Mouse (Mus musculus) heart, embryonic 10.5 days (tissue): ENCODE data around the gene Pikfyve. TPM values are rescaled to one million over a fixed set of nuclear protein-coding genes. Genes with fewer than 3 reads are reported as not detected.
"Not testable (repeated sequence)": the region's sequence is repeated elsewhere in the genome, so short reads cannot be mapped to it uniquely, and the experiment has no call there.

Experiments used
- DNase-seq: peaks from one replicate; pipeline ENCODE4 v3.0.0-alpha.2; 2017; ENCODE audit warnings: low spot score
- H3K27ac ChIP-seq: fragments of 300-500 bp; sonication (generic); 2 replicates; pipeline ENCODE4 v1.5.1; 2016; ENCODE audit warnings: mild to moderate bottlenecking
- H3K27me3 ChIP-seq: fragments of 300-500 bp; sonication (generic); 2 replicates; pipeline ENCODE4 v1.6.1; 2016; ENCODE audit warnings: mild to moderate bottlenecking; ENCODE audit not compliant: poor library complexity, insufficient read depth, severe bottlenecking
- H3K36me3 ChIP-seq: fragments of 300-500 bp; sonication (generic); 2 replicates; pipeline ENCODE4 v1.6.1; 2016; ENCODE audit warnings: mild to moderate bottlenecking, moderate library complexity
- H3K4me1 ChIP-seq: fragments of 300-500 bp; sonication (generic); 2 replicates; pipeline ENCODE4 v1.6.1; 2016; ENCODE audit warnings: mild to moderate bottlenecking
- H3K4me3 ChIP-seq: fragments of 300-500 bp; sonication (generic); 2 replicates; pipeline ENCODE4 v1.5.1; 2016; ENCODE audit warnings: mild to moderate bottlenecking, moderate library complexity
- H3K9me3 ChIP-seq: fragments of 300-500 bp; sonication (generic); 2 replicates; pipeline ENCODE4 v1.6.1; 2016; ENCODE audit warnings: mild to moderate bottlenecking, moderate library complexity
- WGBS: fragments of 180-500 bp; shearing (Covaris S2); methylation state at CpG from one replicate; pipeline ENCODE4 v1.1.7; 2016; 5-methylcytosine and 5-hydroxymethylcytosine counted together
- polyA plus RNA-seq: library from polyadenylated mRNA; unstranded; fragments of >200 nt; fragmentation: Nextera tagmentation; extraction: Ambion mirVana; gene quantifications from 2 replicates; pipeline ENCODE4 v1.2.1, GENCODE M21; 2016

Pikfyve gene
- polyA plus RNA-seq, 1 experiment from 2014 or later = 9.5 TPM

DNA sequence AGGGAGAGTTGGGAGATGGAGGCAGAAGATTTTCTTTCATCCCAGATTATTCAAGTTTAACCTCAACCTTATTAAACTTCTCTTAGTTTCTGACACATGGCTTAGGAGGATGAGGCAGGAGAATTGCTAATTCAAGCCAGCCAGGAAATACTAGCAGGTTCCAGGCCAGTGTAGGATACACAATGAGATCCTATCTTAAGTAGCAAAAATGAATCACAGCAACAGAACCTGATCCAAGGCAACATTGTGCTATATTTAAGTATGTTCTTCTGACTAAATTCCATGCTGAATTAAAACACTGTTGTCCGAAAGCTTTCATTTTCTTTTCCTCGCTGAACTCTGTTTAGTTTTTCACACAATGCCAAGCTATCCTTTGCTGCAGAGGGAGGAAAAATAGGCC is 6.7 kb downstream of the Pikfyve start:
- no peak for DNase-seq
- Histone ChIP-seq H3K27ac (no peak overlapping the region), H3K27me3 (no peaks in the 10 kb centered on the region), H3K9me3 (no peaks in the 10 kb centered on the region), H3K36me3 (peaks cover 42% of the 10 kb centered on the region), H3K4me1 (no peaks in the 10 kb centered on the region), H3K4me3 (no peak overlapping the region)
- WGBS = 86% methylated on average over 2 of the region's 2 CpGs

DNA sequence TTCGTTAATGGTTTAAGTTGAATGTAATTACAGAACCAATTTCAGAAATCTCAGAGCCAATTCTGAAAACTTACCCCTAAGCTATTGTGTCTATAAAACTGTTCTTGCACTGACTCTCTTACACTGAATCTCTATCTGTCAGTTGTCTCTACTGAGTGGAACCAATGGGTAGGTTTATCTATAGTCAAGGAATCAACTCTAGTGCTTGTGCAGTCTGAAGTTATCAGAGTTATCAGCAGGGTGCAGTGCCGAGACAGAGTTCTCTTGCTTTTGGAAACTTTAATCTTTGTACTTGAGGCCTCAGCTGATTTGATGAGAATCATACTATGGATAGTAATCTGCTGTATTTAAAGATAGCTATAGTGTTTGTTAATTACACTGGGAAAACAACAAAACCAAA is 11.9 kb downstream of the Pikfyve start:
- Histone ChIP-seq H3K4me1 (no peaks in the 10 kb centered on the region), H3K27ac (no peak overlapping the region), H3K4me3 (no peak overlapping the region), H3K27me3 (no peaks in the 10 kb centered on the region), H3K36me3 (peaks cover 26% of the 10 kb centered on the region), H3K9me3 (no peaks in the 10 kb centered on the region)
- 75% methylated on average over 2 of the region's 2 CpGs for WGBS
- no peak for DNase-seq

DNA sequence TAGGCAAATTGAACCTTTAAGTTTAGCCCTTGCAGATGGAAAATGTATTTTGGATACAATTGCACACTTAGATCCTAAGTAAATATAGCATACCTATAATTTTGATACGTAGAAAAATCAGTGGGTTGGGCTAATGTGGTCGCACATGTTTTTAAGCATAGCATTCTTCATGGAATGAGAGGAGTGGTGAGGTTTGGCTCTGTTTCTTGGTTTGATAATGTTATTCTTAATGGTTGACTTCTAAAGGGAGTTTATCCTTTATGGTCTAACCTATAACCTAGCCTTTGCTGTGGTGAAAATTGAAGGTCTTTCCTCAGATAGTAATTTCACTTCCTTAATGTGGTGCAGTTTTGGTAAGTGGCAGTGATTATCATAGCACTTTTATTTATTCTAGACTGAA is 12.4 kb downstream of the Pikfyve start:
- no peak overlapping the region for H3K4me3 ChIP-seq
- H3K36me3 ChIP-seq = peaks cover 24% of the 10 kb centered on the region
- H3K9me3 ChIP-seq = no peaks in the 10 kb centered on the region
- 93% methylated on average over 2 of the region's 2 CpGs for WGBS
- DNase-seq = no peak
- H3K27ac ChIP-seq = no peak overlapping the region
- no peaks in the 10 kb centered on the region for H3K27me3 ChIP-seq
- no peaks in the 10 kb centered on the region for H3K4me1 ChIP-seq

- Histone ChIP-seq H3K4me3 (no peak overlapping the region), H3K4me1 (no peaks in the 10 kb centered on the region), H3K36me3 (peaks cover 48% of the 10 kb centered on the region), H3K27ac (no peak overlapping the region), H3K27me3 (no peaks in the 10 kb centered on the region), H3K9me3 (no peaks in the 10 kb centered on the region)
- 91% methylated on average over 1 of the region's 1 CpGs for WGBS
- no peak for DNase-seq
Measured at GRCm38 (mm10) chr1:65204299-65204698, 17.8 kb downstream of the Pikfyve start.

- 84% methylated on average over 2 of the region's 2 CpGs for WGBS
- Histone ChIP-seq H3K4me3 (no peak overlapping the region), H3K36me3 (peaks cover 48% of the 10 kb centered on the region)
Measured at GRCm38 (mm10) chr1:65213214-65213613, 26.7 kb downstream of the Pikfyve start.

GRCm38 (mm10) chr1:65217567-65217966 is 31.1 kb downstream of the Pikfyve start:
- no peak overlapping the region for H3K4me3 ChIP-seq
- no peaks in the 10 kb centered on the region for H3K9me3 ChIP-seq
- peaks cover 27% of the 10 kb centered on the region; the same call in 1 of the 2 replicates for H3K36me3 ChIP-seq
- H3K27me3 ChIP-seq = no peaks in the 10 kb centered on the region
- 83% methylated on average over 2 of the region's 2 CpGs for WGBS
- no peak for DNase-seq
- H3K4me1 ChIP-seq = no peaks in the 10 kb centered on the region
- no peak overlapping the region for H3K27ac ChIP-seq

More at GRCm38 (mm10) chr1:65213214-65213613, 26.7 kb downstream of the Pikfyve start:
- DNase-seq = no peak
- Histone ChIP-seq H3K4me1 (no peaks in the 10 kb centered on the region), H3K9me3 (peaks cover 3% of the 10 kb centered on the region; the same call in 1 of the 2 replicates), H3K27ac (no peak overlapping the region), H3K27me3 (no peaks in the 10 kb centered on the region)

DNA sequence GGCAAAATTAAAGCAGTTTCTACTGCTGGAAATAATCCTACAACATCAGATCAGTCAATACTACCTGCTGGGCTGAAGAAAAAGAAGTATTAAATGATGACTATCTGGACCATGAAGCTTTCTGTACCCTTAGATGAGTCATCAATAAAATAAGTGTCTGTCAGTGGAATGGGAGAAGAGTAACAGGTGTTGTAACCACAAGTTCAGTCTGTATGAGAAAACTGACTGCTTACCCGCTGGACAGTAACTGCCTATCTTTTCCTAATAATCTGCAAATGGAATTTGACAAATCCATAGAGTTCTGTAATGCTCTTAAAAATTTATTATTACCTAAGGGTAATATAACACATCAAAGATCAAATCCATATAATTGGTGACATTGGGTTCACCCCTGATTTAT is 31.5 kb downstream of the Pikfyve start:
- 98% methylated on average over 1 of the region's 1 CpGs for WGBS
- no peak for DNase-seq
- Histone ChIP-seq H3K36me3 (peaks cover 27% of the 10 kb centered on the region; the same call in 1 of the 2 replicates), H3K9me3 (no peaks in the 10 kb centered on the region), H3K27ac (no peak overlapping the region), H3K4me1 (no peaks in the 10 kb centered on the region), H3K4me3 (no peak overlapping the region), H3K27me3 (no peaks in the 10 kb centered on the region)

DNA sequence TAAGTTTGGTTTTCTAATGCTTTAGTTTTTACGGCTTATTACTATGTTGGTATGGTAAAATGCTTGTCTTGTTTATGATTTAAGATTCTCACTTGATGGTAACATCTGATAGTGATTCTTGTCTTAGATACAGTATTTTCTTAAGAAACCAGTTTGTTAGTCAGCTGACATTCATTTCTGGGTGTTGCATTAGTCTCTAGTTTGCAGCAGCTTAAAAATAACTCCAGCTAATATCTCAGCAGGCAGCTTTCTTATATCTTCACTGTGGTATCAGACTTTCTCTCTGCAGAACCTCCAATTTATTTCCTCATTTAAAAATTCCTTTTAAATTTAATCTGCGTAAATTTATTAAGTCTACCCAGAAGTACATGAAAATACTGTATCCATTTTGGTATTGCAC is 37.2 kb downstream of the Pikfyve start:
- Histone ChIP-seq H3K36me3 (peaks cover 32% of the 10 kb centered on the region), H3K9me3 (no peaks in the 10 kb centered on the region), H3K27me3 (no peaks in the 10 kb centered on the region), H3K27ac (no peak overlapping the region), H3K4me1 (no peaks in the 10 kb centered on the region), H3K4me3 (no peak overlapping the region)
- WGBS = 96% methylated on average over 2 of the region's 2 CpGs
- no peak for DNase-seq

DNA sequence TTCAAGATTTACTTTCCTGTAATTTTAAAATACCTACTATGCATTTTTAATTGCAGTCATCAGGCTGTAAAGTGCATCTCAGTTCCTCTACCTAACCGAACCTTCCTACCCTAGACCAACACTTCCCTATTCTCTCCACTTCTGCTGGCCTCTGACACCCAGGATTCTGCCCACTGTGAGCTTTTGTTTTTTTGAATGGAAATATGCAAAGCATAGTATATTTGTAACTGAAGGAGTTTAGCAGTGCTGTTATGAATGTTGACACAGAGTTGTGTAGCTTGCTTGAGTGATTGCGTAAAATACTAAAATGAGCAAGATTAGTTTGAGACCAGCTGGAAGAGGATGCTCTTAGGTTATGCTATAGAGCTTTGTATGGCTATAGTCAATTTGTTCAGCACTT is 41.2 kb downstream of the Pikfyve start:
- no peak overlapping the region for H3K4me3 ChIP-seq
- WGBS = 96% methylated on average over 2 of the region's 2 CpGs
- H3K27me3 ChIP-seq = no peaks in the 10 kb centered on the region
- DNase-seq = no peak
- peaks cover 18% of the 10 kb centered on the region for H3K36me3 ChIP-seq
- H3K4me1 ChIP-seq = no peaks in the 10 kb centered on the region
- no peaks in the 10 kb centered on the region for H3K9me3 ChIP-seq
- H3K27ac ChIP-seq = no peak overlapping the region

DNA sequence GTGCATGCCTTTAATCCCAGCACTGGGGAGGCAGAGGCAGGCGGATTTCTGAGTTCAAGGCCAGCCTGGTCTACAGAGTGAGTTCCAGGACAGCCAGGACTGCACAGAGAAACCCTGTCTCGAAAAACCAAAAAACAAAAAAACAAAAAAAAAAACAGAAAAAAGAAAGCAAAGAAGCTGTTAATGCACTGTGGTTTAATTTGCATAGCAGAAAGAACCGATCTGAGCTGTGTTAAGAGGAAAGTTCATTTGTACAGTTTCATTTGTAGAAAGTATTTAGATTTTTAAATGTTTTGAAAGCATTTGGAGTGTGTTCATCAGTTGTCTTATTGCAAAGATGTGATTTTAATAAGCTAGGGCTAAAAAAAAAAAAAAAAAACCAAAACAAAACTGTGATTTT is 43.3 kb downstream of the Pikfyve start:
- H3K9me3 ChIP-seq, H3K4me1 ChIP-seq, DNase-seq, H3K27ac ChIP-seq, H3K4me3 ChIP-seq, H3K27me3 ChIP-seq: not testable (repeated sequence)
- H3K36me3 ChIP-seq = peaks cover 13% of the 10 kb centered on the region
- WGBS = 81% methylated on average over 3 of the region's 3 CpGs

GRCm38 (mm10) chr1:65230566-65230965 is 44.1 kb downstream of the Pikfyve start:
- H3K4me1 ChIP-seq = no peaks in the 10 kb centered on the region
- no peaks in the 10 kb centered on the region for H3K27me3 ChIP-seq
- H3K27ac ChIP-seq = no peak overlapping the region
- no peaks in the 10 kb centered on the region for H3K9me3 ChIP-seq
- H3K36me3 ChIP-seq = peaks cover 21% of the 10 kb centered on the region
- H3K4me3 ChIP-seq = no peak overlapping the region
- 92% methylated on average over 1 of the region's 1 CpGs for WGBS
- no peak for DNase-seq

GRCm38 (mm10) chr1:65237712-65238111 is 51.2 kb downstream of the Pikfyve start:
- 84% methylated on average over 3 of the region's 3 CpGs for WGBS
- Histone ChIP-seq H3K4me3 (no peak overlapping the region), H3K27ac (no peak overlapping the region), H3K9me3 (no peaks in the 10 kb centered on the region), H3K4me1 (no peaks in the 10 kb centered on the region), H3K36me3 (peaks cover 24% of the 10 kb centered on the region), H3K27me3 (no peaks in the 10 kb centered on the region)
- no peak for DNase-seq

- Histone ChIP-seq H3K36me3 (peaks cover 34% of the 10 kb centered on the region), H3K27me3 (no peaks in the 10 kb centered on the region), H3K27ac (no peak overlapping the region), H3K4me3 (no peak overlapping the region), H3K9me3 (no peaks in the 10 kb centered on the region), H3K4me1 (no peaks in the 10 kb centered on the region)
- 86% methylated on average over 1 of the region's 1 CpGs for WGBS
- no peak for DNase-seq
Measured at GRCm38 (mm10) chr1:65245637-65246036, 59.2 kb downstream of the Pikfyve start.

DNA sequence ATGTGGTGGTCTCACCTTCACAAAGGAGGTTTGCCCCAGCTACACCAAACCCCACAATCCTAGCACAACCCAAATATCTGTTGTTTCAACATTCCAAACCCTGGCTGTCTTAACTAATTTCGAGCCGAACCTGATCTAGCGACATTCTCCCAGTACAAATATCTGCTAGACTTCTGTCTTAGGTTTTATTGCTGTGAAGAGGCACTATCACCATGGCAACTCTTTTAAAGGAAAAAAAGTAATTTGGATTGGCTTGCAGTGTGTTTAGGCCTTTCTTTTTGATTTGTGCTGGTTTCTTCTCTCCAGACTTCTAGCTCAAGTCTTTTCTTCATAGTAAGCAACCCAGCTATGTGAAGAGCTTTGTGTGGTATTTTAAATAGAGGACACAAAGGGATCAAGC is 94.0 kb downstream of the Pikfyve start:
- WGBS = 81% methylated on average over 3 of the region's 3 CpGs
- no peak overlapping the region for H3K27ac ChIP-seq
- H3K27me3 ChIP-seq = no peaks in the 10 kb centered on the region
- no peaks in the 10 kb centered on the region for H3K4me1 ChIP-seq
- H3K36me3 ChIP-seq = peaks cover 11% of the 10 kb centered on the region; the same call in 1 of the 2 replicates
- no peak overlapping the region for H3K4me3 ChIP-seq
- H3K9me3 ChIP-seq = no peaks in the 10 kb centered on the region
- no peak for DNase-seq
